Mouse (Mus musculus) heart, postnatal 36 days (tissue): ENCODE measurements at regions not wholly inside any gene's neighbourhood (a gene's known extent, or its start where the extent isn't known, plus 50 kb on each side); places are given as distances from the start of the nearest gene placed in this dataset.
A peak's percentile ranks its signal among the peaks of the same experiment; 100 is the strongest.

Source experiments
- DNase-seq, 2 experiments: peaks; one replicate each; pipeline ENCODE4 v3.0.0; 2021 to 2022
- intact Hi-C: fragments of 180-260 bp; cut with DNase I; formaldehyde crosslinking; loops from one replicate; pipeline ENCODE4 v1.15.1; 2025

DNA sequence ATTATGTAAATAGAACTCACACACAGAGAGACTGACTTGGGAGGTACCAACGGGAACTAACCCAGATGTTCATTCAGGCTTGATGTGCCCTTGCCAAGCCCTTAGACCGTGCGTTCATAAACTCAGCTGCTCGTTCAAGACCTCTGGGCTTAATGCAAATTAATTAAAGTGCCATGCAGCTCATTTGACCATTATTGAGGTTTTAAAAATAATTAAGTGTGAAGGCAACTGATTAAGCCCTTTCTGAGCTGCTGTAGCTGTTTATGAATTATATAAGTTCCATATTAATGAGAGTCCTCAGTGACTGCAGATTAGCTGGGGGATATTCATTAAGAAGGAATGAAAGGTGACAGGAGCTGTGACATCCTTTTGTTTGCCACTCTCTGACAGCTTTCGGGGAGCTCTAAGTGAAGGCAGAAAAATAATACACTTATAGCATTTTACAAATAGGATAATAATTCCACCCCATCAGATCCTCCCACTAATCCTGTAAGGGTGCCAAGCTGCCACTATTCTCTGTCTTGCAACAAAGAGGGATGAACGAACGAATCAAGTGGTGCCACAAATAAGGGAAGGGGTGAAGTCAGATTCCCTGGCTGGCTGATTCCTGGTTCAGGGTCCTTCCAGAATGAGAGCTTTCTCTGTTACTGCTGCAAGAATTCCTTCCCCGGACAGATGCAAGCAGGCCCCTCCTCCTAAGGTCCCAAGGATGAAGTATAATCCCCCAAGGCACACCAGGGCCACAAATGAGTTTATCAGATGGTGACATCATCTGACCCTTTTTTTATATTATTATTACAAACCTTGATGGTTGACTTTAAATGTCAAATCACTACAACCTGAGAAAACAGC is 184.7 kb upstream of the Nckap5 start:
- DNase-seq = no peak
- intact Hi-C loops = loop anchor here (5.0 kb wide), 1 partner anchor 472 kb away; no protein-coding TSS in a partner anchor

DNA sequence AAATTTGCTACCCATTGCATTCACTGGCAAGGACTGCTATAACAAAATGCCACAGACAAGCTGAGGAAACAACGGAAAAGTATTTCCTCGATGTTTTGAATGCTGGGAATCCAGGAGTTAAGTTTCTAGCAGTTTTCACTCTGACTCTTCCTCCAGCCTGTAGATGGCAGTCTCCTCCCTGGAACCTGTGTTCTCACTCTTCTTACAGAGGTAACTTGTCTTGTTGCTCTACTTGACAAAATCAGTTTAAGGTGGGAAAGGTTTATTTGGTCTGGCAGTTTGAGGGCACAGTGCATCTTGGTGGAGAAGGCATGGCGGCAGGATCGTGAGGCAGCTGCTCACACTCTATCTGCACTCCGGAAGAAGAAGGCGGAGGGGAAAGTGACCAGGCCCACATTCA is 181.3 kb upstream of the Nckap5 start:
- intact Hi-C loops = loop anchor here (2.0 to 5.0 kb wide), 2 partner anchors 190 to 447 kb away; no protein-coding TSS in a partner anchor
- DNase-seq = no peak

DNA sequence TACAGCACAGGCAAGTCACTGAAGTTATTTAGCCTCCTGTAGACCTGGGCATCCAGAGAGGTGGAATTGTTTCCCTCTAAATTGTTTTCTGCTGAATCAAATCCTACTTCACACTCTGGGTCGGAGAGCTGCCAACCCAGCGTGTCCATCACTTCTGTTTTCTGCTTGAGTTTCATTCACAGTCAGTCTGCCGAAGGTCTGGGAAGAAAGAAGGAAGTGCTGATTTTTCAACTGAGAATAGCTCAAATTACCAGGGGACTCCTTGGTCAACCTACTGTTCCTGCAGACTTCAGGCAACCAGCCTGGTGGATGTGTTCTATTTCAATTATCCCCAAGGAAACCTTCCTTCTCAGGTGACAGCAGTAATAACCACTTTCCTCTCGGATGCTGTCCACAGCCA is 179.1 kb upstream of the Nckap5 start:
- intact Hi-C loops = loop anchor here (5.0 kb wide), 1 partner anchor 193 kb away; no protein-coding TSS in a partner anchor
- no peak for DNase-seq

DNA sequence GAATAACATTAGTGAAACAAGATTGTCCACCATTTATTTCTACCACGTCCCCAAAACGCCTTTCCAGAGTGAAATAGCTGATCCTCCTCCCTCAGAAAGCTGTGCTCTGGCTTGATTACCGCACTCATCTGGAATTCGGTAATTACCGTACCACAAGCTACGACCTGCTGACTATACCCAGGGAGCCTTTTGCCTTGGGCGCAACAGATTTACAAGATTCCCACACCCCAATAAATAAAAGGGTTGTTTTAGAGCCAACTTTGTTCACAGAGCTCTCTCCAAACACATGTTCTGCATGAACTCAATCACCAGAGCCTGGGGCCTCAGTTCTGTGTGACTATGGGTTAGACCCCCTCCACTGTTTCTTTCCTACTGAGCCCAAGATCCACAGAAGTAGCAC is 171.1 kb upstream of the Nckap5 start:
- intact Hi-C loops = no loop called here
- DNase-seq = no peak

DNA sequence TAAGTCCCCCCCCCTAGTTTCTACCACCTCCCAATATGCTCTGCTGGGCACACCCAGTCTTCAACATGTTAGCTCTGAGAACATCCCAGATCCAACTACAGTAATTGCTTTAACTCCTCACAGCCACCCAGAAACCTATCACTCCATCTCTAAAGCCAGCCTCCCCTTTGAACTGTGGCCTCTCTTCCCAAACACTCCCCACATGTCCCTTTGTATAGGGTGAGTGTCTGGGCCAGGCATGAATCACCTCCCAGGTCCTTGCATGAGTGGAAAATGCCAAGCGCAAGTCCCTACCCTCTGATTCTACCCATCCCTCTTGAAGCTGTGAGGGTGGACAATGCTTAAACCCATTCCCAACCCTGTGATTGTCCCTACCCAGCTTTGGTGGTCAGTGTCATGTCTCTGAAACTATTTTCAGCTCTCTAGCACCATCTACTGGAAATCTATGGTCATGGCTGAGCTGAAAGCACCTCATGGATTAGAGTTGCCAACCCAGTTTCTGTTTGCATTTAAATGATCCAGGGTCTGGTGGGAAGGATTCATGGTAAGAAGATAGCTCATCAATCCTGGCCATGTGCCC is 162.6 kb upstream of the Nckap5 start:
- intact Hi-C loops = loop anchor here (5.0 kb wide), 3 partner anchors 66 to 1386 kb away; no protein-coding TSS in a partner anchor
- DNase-seq = peak; percentile 5 to 22

DNA sequence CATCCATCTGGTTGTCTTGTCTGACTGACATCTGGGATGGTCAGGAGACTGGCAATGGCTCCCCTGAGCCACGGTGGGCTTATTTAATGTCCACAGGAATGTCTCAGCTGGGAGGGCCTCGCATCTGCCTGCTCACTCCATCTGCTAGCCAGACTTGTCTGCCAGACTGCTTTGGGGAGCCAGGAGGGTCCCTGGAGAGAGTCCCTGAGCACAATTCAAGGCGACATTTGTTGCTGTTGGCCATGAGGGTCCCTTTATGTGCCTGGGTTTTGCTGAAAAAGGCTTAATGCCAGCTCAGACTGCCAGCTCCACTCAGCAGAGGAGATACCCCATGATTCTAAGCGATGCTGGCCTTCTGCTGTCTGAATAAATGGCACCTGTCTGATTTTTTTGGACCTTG is 161.8 kb upstream of the Nckap5 start:
- intact Hi-C loops = loop anchor here (5.0 kb wide), 3 partner anchors 65 to 1385 kb away; no protein-coding TSS in a partner anchor

DNA sequence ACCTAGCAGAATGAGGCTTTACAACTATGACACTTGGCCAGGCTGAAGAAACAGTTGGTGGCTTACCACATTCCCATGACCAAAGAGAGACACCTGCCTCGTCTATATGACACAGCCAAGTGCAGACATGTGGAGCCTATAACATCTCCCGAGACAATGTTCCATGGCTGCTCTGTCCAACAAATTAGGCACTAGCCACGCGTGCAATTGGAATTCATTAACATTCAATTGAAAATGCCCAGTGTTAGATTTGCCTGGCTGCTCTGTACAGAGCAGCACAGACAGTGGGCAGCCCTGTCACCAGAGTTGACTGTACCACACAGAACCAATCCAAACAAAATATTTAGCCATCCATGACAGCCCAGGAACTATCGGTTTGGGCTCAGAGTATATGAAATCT is 152.2 kb upstream of the Nckap5 start:
- no peak for DNase-seq
- intact Hi-C loops = no loop called here

More for the DNA sequence above, 161.8 kb upstream of the Nckap5 start:
- peak in 1 of 2 experiments; percentile 2 for DNase-seq

DNA sequence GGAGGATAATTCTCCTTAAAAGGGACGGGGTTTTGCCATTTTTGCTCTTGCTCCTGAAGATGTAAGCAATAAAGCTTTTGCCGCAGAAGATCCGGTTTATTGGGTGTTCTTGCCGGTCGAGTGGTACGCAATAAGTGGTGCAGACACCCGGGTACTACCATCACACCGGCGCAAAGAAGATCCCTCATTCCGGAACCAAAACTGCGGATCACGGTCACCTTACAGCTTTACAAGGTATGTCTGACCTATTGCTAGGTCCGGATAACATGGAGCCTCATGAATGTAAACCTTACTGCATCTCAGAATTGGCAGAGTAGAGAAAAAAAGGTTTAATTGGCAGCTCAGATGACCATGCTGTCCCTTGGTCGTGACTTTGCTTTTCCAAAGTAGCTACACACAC is 149.7 kb upstream of the Nckap5 start:
- no peak for DNase-seq
- intact Hi-C loops = no loop called here

DNA sequence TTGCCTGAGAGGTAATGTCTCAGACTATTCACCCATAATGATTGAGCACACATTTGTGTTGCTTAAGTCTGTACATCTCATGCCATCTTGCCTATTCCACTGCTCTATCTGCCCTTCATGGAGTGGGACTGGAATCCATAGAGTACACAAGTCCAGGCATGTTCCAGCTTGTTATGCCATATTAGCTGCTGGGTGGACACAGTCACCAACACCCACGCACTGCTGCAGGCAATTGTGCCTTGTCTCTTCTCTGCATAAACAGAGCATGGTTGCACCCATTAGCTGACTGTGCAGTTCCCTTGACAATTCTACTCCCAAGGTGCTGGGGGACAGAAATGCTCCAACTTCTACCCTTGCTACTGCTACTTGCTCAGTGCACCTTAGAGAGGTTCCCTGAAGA is 143.3 kb upstream of the Nckap5 start:
- DNase-seq = no peak
- intact Hi-C loops = no loop called here

DNA sequence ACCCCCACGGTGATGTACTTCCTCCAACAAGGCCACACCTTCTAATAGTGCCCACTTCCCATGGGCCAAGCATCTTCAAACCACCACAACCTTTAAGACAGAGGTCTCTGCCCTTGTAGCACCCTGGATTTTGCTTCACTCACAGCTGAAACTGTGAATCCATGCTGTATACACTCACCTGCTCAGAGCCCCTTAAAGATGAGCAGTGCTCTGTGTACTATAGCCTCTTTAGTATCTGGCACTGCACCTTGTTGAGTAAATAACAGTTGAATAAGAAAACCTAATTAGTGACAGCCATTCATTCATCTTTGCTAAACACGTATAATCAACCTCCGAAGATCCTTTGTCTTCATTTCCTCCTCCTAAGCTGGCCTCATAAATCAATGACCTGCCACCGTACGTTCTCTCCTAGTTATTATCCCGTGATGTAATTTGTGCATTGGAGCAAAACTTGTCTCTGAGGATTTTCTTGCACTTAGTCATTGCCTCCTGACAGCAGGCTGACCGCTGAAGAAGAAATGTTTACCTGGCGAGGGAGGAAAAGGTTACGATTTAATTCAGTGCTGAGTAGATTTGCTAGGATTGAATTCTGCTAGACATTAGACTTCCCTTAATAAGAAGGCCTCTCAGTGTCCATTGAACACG is 141.3 kb upstream of the Nckap5 start:
- intact Hi-C loops = no loop called here
- no peak for DNase-seq

DNA sequence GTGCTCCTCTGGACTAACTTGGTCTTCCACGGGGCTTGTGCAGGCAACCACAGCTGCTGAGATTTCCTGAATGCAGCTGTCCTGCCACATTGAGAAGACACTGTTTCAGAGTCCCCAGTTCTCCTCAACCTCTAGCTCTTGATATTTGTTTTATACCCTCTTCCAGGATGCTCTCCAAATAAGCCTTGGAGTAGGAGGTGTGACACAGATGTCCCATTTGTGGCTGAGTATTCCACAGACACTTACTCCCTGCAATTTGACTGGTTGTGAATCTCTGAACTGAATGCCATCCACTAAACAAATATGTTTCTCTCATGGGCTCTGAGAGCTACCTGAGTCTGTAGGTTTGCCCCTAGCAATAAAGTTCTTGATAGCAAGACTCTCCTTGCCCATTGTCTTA is 140.5 kb upstream of the Nckap5 start:
- DNase-seq = no peak
- intact Hi-C loops = no loop called here

DNA sequence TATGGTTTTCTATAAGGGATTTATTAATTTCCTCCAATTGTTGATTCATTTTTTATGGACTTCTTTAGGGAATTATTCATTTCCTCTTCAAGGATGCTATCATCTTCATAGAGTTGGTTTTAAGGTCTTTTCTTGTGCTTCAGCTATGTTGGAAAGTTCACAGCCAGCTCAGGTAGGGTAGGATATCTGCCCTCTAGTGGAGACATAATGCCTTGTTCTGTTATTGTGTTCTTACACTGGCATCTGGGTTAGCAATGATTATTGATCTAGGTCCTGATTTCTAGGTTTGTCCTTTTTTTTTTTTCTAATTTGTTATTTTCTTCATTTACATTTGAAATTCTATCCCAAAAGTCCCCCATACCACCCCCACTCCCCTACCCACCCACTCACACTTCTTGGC is 135.8 kb upstream of the Nckap5 start:
- no peak for DNase-seq
- intact Hi-C loops = no loop called here

DNA sequence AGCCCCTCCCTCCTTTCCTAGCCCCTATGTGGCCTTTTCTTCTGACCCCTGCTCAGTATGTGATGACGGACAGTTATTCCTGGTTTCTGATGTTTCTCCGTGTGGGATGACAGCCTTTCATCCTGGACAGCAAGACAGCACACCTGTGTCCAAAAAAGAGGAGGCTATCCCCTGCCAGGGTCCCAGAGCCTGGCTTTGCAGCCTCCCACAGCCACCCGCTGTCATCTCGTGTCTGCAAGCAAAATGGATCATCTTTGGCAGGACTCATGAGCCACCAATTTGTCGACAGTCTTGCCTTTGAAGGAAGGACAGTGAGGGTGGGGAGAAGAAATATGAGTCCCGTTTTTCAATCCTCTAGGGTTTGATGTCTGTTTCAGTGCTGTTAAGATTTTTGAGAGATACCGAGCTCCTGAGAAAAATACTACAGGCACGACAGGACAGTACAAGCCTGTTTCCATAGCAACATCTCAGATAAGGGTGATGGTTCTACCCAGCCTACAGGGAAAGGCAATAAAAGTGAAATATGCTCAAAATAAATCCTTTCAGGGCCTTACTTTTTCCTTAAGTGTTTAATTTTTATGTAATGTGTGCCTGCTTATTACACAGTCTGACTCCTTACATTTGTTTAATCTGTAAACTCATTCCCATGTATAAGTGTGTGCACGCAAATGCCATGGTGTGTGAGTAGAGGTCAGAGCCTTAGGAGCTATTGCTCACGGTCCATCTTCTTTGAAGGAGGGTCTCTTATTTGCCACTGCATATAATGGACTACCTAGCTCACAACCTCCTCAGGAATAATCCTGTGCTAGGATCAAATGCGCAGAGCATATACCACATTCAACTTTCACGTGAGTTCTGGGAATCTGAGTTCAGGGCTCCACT is 125.5 kb upstream of the Nckap5 start:
- DNase-seq = no peak
- intact Hi-C loops = no loop called here

DNA sequence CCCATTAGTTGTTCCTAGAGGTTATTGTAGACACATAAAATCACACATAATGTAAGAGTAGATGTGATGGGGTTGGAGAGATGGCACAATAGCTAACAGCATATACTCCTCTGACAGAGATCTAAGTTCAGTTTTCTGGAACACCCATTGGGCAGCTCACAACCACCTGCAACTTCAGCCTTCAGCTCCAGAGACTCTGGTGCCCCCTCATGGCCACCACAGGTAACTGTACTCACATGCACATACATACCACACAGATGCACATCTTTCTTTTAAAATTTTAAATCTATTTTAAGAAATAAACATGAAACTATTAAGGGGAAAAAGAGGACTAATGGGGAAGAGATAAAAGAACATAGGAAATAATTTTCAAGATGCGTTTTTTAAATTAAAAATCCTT is 117.3 kb upstream of the Nckap5 start:
- intact Hi-C loops = no loop called here
- no peak for DNase-seq

DNA sequence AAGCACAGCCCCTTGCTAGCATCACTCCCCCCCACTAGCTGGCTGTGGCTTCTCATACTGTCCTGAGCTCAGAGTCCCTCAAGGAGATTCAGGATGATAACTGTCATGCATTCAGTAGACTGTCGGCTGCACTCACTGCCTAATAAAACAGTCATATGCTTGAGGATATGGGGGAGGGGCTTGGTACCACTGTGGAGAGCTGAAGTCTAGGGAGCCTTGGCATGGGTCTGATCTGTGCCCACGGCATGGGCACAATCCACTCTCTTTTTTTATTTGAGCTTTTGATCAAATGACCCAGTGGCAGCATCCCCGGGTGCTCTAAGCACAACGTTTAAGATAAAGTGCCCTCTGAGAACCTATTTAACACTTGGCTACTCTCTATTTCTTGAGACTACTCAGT is 102.1 kb upstream of the Nckap5 start:
- no peak for DNase-seq
- intact Hi-C loops = loop anchor here (5.0 to 10.0 kb wide), 4 partner anchors 440 to 1558 kb away; no protein-coding TSS in a partner anchor

DNA sequence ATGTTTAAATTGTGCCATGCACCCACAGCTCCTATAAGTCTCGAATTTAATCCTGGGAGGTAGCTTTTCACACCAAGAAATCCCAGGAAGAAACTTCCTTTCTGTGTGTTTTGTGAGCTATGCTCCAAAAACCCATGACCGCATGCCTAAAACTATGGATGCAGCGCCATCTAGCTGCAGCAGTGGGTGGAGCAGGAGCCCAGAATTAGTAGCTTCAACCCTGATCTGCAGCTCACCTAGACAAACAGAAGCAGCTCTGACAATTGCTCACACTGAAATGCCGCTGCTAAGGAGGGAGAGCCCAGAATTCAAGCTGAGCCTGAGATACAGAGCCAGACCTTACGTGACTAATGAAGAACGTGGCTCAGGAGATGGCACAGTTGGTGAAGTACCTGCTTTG is 101.2 kb upstream of the Nckap5 start:
- peak; percentile 79 to 85 for DNase-seq
- intact Hi-C loops = loop anchor here (2.0 to 10.0 kb wide), 5 partner anchors 439 to 1557 kb away; no protein-coding TSS in a partner anchor

DNA sequence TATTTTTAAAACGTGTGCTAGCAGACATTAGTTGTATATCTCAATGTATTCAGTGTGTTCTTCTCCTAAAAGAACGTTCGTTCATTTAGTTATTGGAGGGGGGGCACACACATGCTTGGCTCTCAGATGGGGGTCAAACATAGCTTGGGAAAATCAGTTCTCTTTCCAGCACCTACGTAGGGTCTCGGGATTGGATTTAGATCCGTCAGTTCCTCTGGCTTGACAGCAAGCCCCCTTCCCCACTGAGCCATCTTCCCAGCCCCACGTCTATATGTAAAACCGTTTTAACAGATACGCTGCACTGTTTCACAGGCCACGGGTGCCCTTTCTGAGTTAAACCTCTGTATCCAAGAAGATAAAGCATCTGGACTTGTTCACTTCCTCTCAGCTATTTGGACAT is 100.5 kb upstream of the Nckap5 start:
- DNase-seq = no peak
- intact Hi-C loops = loop anchor here (2.0 to 10.0 kb wide), 5 partner anchors 439 to 1556 kb away; no protein-coding TSS in a partner anchor

DNA sequence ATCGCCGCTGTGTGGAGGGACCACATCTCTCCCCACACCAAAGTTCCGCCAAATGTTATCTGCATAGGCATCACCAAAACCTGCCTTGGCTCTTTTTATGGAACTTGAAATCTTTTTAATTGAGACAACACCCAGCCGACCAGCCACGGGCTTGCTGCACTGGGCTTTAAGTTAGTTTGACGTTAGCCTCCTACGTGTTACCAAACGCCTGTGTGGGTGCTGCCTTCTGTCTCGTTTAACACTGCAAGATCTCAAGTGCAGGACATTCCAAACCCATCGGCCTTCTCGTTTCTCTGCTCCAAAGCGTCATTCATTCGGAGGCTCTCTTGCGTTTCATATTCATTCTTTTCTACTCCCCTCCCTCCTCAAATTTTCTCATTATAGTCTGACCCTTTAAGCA is 100.0 kb upstream of the Nckap5 start:
- DNase-seq = no peak
- intact Hi-C loops = loop anchor here (2.0 to 10.0 kb wide), 5 partner anchors 438 to 1556 kb away; no protein-coding TSS in a partner anchor

DNA sequence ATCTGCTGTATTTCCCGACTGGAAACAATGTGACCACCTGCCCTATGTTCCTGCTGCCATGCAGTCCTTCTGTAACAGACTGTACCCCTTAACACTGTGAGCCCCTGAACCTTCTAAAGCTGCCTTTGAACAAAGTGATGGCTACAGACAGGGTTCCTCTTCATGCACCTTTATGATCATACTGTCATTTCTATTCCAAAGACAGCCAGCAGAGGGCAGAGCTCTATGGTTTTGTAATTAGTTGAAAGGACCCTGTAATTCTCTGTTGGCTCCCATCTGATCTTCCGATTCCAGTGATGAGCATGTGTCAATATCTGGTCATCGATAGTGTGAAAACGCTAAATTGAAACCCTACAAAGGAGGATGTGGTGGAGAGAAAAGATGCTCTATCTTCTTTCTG is 99.1 kb upstream of the Nckap5 start:
- intact Hi-C loops = loop anchor here (2.0 to 10.0 kb wide), 8 partner anchors 63 to 1555 kb away; partner anchors contain the start of gene Nckap5
- DNase-seq = peak; percentile 17 to 27

DNA sequence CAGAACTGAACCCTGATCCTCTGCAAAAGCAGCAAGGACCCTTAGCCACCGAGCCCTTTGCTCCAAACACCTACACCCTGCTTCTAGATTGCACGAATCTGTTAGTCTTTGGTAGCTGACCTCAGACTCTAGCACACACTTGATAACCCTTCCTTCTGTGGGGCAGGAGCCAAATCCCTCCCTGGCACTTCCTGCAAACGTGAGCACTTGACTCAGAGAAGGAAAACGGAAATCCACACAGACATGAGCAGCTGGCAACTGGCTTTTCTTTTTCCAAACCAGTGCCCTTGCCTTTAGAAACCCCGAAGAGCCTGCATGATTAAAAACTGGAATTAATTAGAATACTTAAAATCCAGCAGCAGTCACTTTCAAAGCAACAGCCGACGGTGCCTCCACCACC is 97.6 kb upstream of the Nckap5 start:
- DNase-seq = no peak

More for the DNA sequence above, 97.6 kb upstream of the Nckap5 start:
- intact Hi-C loops = loop anchor here (5.0 kb wide), 3 partner anchors 64 to 191 kb away; partner anchors contain the start of gene Nckap5
